Mouse (Mus musculus) monocyte, adult 5-6 weeks (primary cell): ENCODE measurements around the gene Chchd2. TPM values are rescaled to one million over a fixed set of nuclear protein-coding genes. Genes with fewer than 3 reads are reported as not detected.
"Not testable (repeated sequence)": the region's sequence is repeated elsewhere in the genome, so short reads cannot be mapped to it uniquely, and the experiment has no call there.

Experiments
- ATAC-seq: fragments of 153-309, 156-312 bp; replicated peaks from 2 replicates; pipeline ENCODE4 v1.8.0; 2017; ENCODE audit warnings: mild to moderate bottlenecking; ENCODE audit not compliant: low TSS enrichment, insufficient number of reproducible peaks, severe bottlenecking, poor library complexity, low FRiP score
- total RNA-seq: library from RNA; stranded (forward); fragments of 200-1000, 200-491, 200-594 nt; gene quantifications from 3 replicates; pipeline ENCODE4 v1.2.3, GENCODE M21; 2017

The Chchd2 gene
- total RNA-seq, 1 experiment from 2014 or later = 342 TPM

DNA sequence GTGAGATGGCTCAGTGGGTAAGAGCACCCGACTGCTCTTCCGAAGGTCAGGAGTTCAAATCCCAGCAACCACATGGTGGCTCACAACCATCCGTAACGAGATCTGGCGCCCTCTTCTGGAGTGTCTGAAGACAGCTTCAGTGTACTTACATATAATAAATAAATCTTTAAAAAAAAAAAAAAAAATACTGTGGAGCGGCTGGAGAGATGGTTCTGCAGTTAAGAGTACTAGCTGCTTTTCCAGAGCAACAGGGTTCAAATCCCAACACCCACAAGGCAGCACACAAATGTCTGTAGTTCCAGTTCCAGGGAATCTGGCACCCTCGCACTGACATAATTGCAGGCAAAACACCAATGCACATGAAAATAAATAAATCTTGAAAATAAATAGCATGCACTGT is 3.1 kb upstream of the Chchd2 start:
- ATAC-seq = not testable (repeated sequence)

DNA sequence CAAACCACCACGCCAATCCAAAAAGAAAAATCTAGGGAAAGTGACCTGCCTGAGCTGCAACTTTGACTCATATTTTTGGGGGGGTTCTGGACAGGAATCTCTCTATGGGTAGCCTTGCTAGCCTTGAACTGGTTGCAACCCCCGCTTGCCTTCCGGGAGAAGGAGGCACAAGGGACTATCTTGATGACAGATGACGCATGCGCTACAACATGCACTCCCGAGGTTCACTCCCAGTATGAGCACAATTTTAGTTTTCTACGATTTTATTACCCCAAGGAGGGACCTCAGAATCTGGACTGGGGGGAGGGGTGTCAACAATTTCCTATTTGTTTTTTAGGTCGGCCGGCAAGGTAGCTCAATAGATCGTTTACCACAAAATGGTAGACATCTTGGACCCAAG is 999 bp downstream of the Chchd2 start:
- no peak for ATAC-seq

DNA sequence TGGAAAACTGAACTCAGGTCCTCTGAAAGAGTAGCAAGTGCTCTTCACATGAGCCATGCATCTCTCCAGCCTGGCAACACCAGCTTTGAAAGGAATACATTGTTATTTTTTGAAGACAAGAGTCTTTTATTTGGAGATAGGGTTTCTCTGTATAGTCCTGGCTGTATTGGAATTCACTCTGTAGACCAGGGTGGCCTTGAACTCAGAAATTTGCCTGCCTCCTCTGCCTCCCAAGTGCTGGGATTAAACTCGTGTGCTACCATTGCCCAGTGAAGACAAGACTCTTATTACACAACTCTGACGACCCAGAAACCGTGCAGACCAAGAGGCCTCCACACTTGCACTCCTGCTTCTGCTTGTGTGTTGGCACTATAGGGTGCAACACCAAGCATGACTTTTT is 7.4 kb downstream of the Chchd2 start:
- ATAC-seq = no peak

DNA sequence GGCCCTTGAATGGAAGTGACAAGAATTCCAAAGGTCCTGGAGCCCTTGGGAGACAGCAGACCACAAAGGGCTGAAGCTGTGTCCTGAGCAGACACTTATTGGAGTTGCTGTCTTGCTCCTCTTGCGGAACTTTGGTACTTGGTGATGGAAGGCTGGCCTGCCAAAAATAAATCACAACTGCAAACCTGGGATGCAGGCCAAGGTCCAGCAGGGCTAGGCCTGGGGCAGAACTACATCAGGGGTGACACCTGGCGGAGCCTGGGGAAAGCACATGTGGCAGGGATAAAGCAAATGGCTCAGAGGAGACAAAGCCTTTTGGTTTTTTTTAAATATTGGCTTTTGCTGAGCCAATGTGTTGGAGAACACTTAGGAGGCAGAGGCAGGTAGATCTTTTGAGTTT is 8.3 kb downstream of the Chchd2 start:
- ATAC-seq = no peak

DNA sequence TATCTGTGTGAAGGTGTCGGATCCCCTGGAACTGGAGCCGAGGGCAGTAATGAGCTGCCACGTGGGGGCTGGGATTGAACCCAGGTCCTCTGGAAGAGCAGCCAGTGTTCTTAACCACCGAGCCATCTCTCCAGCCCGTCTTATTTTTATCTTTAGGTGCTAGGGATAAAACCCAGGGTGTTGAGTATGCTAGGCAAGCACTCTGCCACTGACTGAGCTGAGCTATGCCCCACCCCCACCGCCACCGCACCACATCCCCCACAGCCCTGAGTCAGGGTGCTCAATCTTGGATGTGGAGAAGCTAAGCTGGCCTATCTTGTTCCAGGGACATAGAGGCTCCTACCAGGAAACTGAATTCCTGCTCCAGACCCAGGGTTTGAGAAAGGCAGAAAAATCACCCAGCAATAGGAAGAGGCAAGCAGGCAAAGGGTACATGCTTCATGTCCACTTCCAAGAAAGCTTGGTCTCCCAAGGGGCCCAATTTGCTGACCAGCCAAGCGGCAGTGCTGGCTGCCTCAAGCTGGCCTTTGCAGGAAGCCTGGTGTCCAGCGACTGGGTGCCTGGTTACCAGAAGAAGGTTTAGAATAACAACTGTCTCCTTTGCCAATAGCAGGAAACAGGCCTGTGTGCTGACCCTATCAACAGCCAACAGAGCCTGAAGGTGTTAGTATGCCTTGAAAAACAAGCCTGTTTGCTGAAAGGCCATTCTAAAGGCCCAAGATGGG is 9.4 kb downstream of the Chchd2 start:
- ATAC-seq = no peak

DNA sequence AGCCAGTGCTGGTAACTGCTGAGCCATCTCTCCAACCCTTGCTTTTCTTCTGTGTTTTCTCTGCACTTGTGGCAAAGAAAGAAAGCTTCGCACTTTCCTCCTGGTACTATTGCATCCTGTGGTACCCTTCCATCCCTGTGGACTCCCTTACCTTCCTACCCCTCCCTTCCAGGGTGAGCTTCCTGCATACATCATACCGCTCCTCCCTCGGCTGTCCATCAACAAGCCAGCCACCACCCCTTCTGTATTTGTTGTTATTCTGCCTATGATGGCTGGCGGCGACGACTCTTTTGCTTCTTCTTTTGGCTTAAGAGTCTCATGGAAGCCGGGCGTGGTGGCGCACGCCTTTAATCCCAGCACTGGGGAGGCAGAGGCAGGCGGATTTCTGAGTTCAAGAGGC is 12.2 kb downstream of the Chchd2 start:
- ATAC-seq = no peak

DNA sequence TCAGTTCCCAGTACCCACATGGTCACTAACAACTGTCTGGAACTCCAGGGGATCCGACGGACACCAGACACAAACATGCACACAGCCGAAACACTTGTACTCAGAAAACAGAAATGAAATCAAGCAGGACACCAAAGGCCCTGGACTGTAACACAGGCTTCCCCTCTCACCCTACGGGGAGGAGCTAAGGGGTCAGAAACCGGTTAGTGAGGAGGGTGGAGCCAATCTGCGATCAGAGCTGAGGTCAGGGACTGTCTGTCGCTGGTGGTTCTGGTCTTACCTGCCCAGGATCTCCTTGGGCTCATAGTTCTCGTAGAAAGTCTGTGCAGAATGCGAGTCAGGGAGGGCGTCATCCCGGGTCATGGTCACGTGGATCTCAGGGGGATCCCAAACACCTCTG is 13.3 kb downstream of the Chchd2 start:
- ATAC-seq = no peak

DNA sequence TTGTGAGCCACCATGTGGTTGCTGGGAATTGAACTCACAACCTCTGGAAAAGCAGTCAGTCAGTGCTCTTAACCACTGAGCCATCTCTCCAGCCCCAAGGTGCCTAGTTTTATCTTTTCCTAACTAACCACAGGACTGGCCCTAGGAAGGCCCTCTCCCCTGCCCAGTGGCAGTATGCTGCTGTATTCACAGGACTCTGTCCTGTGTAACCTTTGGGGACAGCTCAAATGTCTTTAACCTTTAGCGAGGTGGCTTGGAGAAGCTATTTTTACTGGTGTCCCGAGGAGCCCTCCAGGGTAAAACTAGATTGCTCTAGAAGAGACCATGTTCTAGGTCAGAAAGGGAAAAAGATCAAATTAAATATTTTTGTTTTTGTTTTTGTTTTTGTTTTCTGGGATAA is 16.0 kb downstream of the Chchd2 start:
- ATAC-seq = no peak

DNA sequence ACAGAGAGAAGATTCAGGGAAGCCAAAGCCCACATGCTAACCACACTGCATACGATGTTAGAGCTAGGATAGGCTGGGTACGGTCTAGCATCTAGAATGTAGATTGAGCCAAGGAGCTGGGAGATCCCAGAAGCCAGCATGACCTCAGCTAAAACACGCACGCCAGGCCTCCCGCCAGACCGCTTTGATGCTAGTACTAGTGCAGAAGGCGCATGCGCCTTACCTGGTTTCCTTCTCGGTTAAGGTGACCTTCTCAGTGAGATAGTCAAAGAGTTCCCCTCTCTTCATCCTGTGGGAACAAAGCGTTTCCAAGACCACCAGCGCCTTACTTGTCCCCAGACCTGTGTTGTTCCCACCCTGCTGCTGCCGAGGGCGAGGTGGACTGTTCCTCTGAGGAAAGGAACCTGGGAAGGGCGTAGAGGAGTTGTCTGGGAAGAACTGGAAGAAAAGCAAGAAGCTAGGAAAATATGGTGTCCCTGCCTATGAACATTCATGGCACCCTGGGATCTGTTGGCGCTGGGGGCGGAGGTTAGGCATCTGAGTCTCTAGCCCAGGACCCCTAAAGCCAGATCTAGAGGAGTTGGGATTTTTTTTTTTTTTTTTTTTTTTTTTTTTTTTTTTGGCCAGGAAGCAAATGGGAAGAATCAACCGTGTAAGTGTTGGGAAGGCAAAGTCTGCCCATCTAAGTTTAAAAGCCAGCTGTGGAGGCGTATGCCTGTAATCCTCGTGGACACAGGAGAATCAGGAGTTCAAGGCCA is 17.9 kb downstream of the Chchd2 start:
- ATAC-seq = no peak

DNA sequence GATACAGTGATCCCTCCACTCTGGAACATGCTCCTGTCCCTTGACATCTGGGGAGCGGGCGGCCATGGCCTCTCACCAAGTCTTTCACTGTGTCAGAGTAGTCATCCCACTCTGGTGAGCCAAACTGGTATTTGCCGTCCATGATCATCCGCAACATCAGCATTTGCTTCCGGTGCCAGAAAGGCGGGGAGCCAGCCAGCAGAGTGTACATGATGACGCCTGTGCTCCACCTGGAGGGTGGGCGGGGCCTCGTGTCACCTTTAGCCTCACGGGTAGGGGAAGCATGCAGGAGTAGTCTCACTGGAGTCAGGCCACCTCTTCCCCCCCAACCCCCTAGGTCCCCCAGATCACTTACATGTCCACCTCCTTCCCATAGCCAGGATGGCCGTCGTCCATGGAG is 21.4 kb downstream of the Chchd2 start:
- no peak for ATAC-seq

DNA sequence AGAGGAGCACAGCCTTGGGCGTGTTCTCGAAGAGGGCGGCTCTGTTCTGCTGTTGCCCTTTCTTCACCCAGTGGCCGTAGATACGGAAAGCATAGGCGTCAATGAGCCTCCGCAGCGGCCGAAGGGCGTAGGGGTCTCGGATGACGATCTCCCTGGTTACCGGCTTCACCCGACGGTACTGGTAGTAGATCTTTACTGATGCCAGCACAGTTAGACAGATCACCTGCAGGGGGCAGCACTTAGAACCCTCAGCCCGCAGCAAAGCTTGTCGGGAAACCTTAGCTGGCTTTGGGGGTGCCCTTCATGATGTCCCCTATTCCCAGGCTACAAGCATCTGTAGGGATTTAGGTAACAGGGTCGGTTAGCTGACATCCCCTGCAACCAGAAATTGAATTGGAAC is 22.8 kb downstream of the Chchd2 start:
- ATAC-seq = peak; percentile 35; the same call in 1 of the 2 replicates

DNA sequence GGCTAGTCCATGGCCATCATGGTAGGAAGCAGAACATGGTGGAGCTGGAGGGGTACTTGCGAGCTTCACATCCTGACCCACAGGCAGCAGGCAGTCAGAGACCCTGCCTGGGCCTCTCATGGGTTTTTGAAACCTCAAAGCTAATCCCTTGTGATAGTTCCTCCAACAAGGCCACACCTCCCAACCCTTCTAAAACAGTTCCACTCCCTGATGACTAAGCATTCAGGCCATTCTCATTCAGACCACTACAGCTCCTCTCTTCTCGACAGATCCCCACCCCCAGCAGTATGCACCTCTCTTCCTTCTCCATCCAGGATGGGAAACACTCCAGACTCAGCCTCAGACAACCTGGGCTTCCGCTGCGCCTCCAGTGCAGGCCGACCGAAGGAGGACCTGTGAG is 24.9 kb downstream of the Chchd2 start:
- ATAC-seq = no peak

DNA sequence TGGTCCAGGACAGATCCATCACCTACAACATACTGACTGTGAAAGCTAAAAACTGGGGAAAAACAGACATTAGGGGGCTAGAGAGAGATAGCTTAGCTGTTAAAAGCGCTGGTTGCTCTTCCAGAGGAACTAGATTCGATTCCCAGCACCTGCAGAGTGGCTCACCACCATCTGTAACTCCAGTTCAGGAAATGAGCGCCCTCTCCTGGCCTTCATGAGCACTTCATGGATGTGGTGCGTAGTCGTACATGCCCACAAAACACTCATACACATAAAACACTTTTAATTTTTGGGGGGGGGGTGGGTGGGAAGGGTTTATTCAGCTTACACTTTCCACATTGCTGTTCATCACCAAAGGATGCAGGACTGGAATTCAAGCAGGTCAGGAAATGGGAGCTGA is 30.9 kb downstream of the Chchd2 start:
- no peak for ATAC-seq

DNA sequence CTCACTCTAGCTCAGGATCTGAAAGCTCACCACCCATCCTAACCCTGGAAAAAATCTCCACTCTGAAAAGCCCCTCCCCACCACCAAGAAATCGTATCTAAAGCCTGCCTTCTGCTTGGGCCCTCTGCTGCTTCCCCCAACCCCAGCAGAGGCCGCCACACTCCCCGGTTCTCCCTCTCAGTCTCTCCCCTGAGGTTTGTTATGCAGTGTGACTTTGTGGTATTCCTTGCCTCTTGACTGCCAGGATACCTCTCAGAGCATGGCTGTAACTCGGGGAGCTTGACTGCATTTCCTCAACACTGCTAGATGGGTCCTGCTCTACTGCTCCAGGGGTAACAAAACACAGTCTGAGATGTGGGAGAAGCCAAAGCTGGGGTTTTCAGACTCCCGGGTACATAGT is 32.1 kb downstream of the Chchd2 start:
- no peak for ATAC-seq

DNA sequence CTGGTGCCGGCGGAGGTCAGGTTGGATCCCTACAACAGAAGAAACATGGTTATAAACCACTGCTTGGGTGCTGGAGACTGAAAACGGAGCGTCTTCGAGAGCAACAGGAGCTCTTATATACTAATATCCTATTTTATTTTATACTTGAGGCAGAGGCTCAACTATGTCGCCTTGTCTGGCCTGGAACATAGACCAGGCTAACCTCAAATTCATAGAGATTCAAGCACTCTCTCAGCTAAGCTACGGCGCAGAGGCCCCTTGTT is 39.8 kb downstream of the Chchd2 start:
- no peak for ATAC-seq

DNA sequence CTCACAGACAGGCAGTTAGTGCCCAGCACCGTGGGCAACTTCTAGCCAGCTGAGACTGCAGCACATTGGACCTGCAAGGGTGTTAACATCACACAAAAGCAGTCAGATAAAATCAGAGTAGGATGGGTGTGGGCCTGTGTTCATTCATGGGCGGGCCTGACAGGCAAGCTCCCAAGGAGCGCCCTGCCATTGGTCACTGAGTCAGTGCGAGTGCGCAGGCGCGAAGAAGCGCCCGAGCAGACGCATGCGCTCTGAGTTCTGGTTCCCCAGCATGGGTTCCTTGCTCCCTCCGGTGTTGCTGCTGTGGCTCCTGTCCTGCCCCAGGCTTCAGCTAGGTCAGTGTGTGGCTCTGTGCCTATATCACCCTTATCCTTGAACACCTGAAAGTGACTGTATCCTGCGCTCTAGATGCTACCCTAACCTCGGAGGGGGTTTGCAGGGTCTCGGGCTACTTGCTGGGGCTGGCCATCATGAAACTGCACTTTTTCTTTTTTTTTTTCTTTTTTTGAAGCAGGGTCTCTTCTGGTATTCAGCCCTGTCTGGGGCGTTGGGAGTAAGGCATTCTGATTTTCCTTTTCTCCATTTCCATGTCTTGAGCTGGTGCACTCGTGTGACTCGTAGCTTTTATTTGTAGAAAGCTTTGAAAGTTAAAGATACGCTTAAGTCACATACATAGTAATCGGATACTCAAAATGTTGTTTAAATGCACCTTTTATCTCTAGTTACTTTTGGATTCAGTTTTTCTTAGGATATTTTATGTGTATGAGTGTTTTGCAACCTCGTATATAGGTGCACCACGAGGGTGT is 40.3 kb downstream of the Chchd2 start, which contains the start of gene Sumf2:
Gene Sumf2 (plus strand): TSS at position 235 of the 806 bp plus-strand sequence.
- peak; percentile 99 for ATAC-seq

DNA sequence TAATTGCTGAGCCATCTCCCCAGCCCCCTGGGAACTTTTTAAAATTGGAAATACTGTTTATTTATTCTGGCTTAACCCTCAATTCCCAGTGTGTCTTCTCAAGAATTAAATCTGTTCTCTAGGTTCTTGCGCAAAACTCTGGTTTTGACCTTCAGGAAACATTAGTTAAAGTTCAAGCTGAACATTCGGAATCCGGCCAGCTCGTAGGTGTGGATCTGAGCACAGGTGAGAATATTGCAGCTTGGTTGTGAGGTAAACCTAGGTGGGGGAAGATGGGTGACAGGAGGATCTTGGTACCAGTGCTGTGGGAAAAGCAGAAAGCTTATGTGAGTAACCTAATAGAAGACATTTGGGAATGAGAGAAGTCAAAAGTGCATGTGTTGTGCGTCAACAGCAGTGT is 42.4 kb downstream of the Chchd2 start:
- ATAC-seq = no peak
